8 mouse cellular contexts compared by ENCODE assay signal in genomic region chr11:114669651-114670168, GRCm38 (mm10). TPM values are rescaled to one million over a fixed set of nuclear protein-coding genes. Genes with fewer than 3 reads are reported as not detected.
A peak's percentile ranks its signal among the peaks of the same experiment; 100 is the strongest.
DNase-seq lines count a peak whose midpoint lies in the region; ATAC-seq and TF ChIP-seq lines count a peak whose summit lies in the region.

No protein-coding gene starts in this region.

- peak overlapping the region; percentile 96 for H3K9ac ChIP-seq in kidney, postnatal 0 days (ENCODE audit: low read depth, low read length)
- peak overlapping the region; percentile 68 for H3K9ac ChIP-seq in forebrain, embryonic 15.5 days (replicated peaks)
- peak overlapping the region; percentile 77 for H3K9ac ChIP-seq in liver, embryonic 15.5 days
- H3K9ac ChIP-seq in stomach, embryonic 16.5 days (ENCODE audit: low read length) = peak overlapping the region; percentile 91

- H3K27me3 ChIP-seq in kidney, postnatal 0 days (ENCODE audit: insufficient read depth, low read length) = no peaks in the 10 kb centered on the region
- no peaks in the 10 kb centered on the region for H3K27me3 ChIP-seq in forebrain, embryonic 15.5 days
- H3K27me3 ChIP-seq in liver, embryonic 15.5 days = 0 out of 2 replicates have a peak, but pooled peaks cover 4% of the 10 kb centered on the region
- H3K27me3 ChIP-seq in stomach, embryonic 16.5 days (ENCODE audit: control insufficient read depth, insufficient read depth, low read length) = no peaks in the 10 kb centered on the region; the same call in 1 of the 2 replicates

- H3K4me2 ChIP-seq in kidney, postnatal 0 days (ENCODE audit: low read length) = peak overlapping the region; percentile 90
- H3K4me2 ChIP-seq in forebrain, embryonic 15.5 days (replicated peaks) = peak overlapping the region; percentile 72
- H3K4me2 ChIP-seq in liver, embryonic 15.5 days = peak overlapping the region; percentile 83
- H3K4me2 ChIP-seq in stomach, embryonic 16.5 days (ENCODE audit: low read depth, low read length) = peak overlapping the region; percentile 94

- no peaks in the 10 kb centered on the region for H3K9me3 ChIP-seq in kidney, postnatal 0 days (replicated peaks; ENCODE audit: low read length)
- H3K9me3 ChIP-seq in forebrain, embryonic 15.5 days = no peaks in the 10 kb centered on the region
- no peaks in the 10 kb centered on the region for H3K9me3 ChIP-seq in liver, embryonic 15.5 days (replicated peaks)
- no peaks in the 10 kb centered on the region for H3K9me3 ChIP-seq in stomach, embryonic 16.5 days (replicated peaks; ENCODE audit: control insufficient read depth, low read length)

- TF ChIP-seq CTCF in kidney, postnatal 0 days (IDR thresholded peaks at IDR 0.05; ENCODE audit: low read depth) = no peak

- ATAC-seq in kidney, postnatal 0 days (replicated peaks; ENCODE audit: low FRiP score, low read depth) = no peak
- no peak for ATAC-seq in forebrain, embryonic 15.5 days (replicated peaks)
- no peak for ATAC-seq in liver, embryonic 15.5 days (ENCODE audit: insufficient read depth)
- no peak for ATAC-seq in stomach, embryonic 16.5 days (ENCODE audit: insufficient read depth, low FRiP score)

- peaks cover 30% of the 10 kb centered on the region for H3K36me3 ChIP-seq in kidney, postnatal 0 days (ENCODE audit: insufficient read depth, low read length)
- H3K36me3 ChIP-seq in forebrain, embryonic 15.5 days = peaks cover 37% of the 10 kb centered on the region
- peaks cover 41% of the 10 kb centered on the region for H3K36me3 ChIP-seq in liver, embryonic 15.5 days (replicated peaks)
- 0 out of 2 replicates have a peak, but pooled peaks cover 4% of the 10 kb centered on the region for H3K36me3 ChIP-seq in stomach, embryonic 16.5 days (ENCODE audit: control insufficient read depth, insufficient read depth, low read length)

- peaks cover 7% of the 10 kb centered on the region; the same call in 1 of the 2 replicates for H3K4me1 ChIP-seq in kidney, postnatal 0 days (replicated peaks; ENCODE audit: insufficient read depth, low read length)
- H3K4me1 ChIP-seq in forebrain, embryonic 15.5 days = peaks cover 17% of the 10 kb centered on the region
- peaks cover 38% of the 10 kb centered on the region for H3K4me1 ChIP-seq in liver, embryonic 15.5 days (replicated peaks)
- H3K4me1 ChIP-seq in stomach, embryonic 16.5 days (ENCODE audit: control insufficient read depth, insufficient read depth, low read length) = peaks cover 20% of the 10 kb centered on the region

- H3K4me3 ChIP-seq in kidney, postnatal 0 days (replicated peaks; ENCODE audit: low read depth, low read length) = peak overlapping the region; percentile 85
- peak overlapping the region; percentile 86 for H3K4me3 ChIP-seq in forebrain, embryonic 15.5 days
- peak overlapping the region; percentile 88 for H3K4me3 ChIP-seq in liver, embryonic 15.5 days (replicated peaks)
- H3K4me3 ChIP-seq in stomach, embryonic 16.5 days (replicated peaks; ENCODE audit: low read length) = peak overlapping the region; percentile 89

- DNase-seq in kidney, postnatal 0 days (ENCODE audit: low spot score) = no peak
- DNase-seq in kidney, adult 11 months = no peak
- DNase-seq in MN1 (ENCODE audit: low spot score) = peak; percentile 33
- DNase-seq in urinary bladder, adult 2 months (ENCODE audit: low spot score) = no peak
- DNase-seq in testis, postnatal 10 days (ENCODE audit: low spot score) = no peak

- peak overlapping the region; percentile 96 for H3K27ac ChIP-seq in kidney, postnatal 0 days
- H3K27ac ChIP-seq in forebrain, embryonic 15.5 days (replicated peaks) = peak overlapping the region; percentile 90
- peak overlapping the region; percentile 80 for H3K27ac ChIP-seq in liver, embryonic 15.5 days (replicated peaks)
- H3K27ac ChIP-seq in stomach, embryonic 16.5 days (ENCODE audit: low read length) = peak overlapping the region; percentile 93

- 14% methylated on average over 12 of the region's 12 CpGs for WGBS in kidney, postnatal 0 days
- WGBS in forebrain, embryonic 15.5 days = 13% methylated on average over 12 of the region's 12 CpGs
- 6% methylated on average over 12 of the region's 12 CpGs for WGBS in liver, embryonic 15.5 days (ENCODE audit: insufficient replicate concordance)
- 10% methylated on average over 12 of the region's 12 CpGs for WGBS in stomach, embryonic 16.5 days

RNA-seq across cellular contexts. Expression of gene Rpl38, which starts 1.4 kb away (rescaled TPM):
- 1,186 and 1,429 TPM in 2 replicates for polyA plus RNA-seq in kidney, postnatal 0 days (2015; fragmentation: Nextera tagmentation; extraction: Ambion mirVana)
- 787 and 864 TPM in 2 replicates for polyA plus RNA-seq in forebrain, embryonic 15.5 days (2015; fragmentation: Nextera tagmentation; extraction: Ambion mirVana)
- 503 and 662 TPM in 2 replicates for polyA plus RNA-seq in liver, embryonic 15.5 days (2015; fragmentation: Nextera tagmentation; extraction: Ambion mirVana)
- 797 and 998 TPM in 2 replicates for polyA plus RNA-seq in stomach, embryonic 16.5 days (2015; fragmentation: Nextera tagmentation; extraction: Ambion mirVana)
- 2,406 and 2,749 TPM in 2 replicates for polyA plus RNA-seq in urinary bladder, adult 2 months (2012; rRNA removed)

RNA-seq across cellular contexts. Expression of gene Ttyh2, which starts 5.5 kb away (rescaled TPM):
- 22.6 and 25.3 TPM in 2 replicates for polyA plus RNA-seq in kidney, postnatal 0 days (2015; fragmentation: Nextera tagmentation; extraction: Ambion mirVana)
- polyA plus RNA-seq in forebrain, embryonic 15.5 days (2015; fragmentation: Nextera tagmentation; extraction: Ambion mirVana) = 23.1 and 24.1 TPM in 2 replicates
- 8.1 and 10.5 TPM in 2 replicates for polyA plus RNA-seq in liver, embryonic 15.5 days (2015; fragmentation: Nextera tagmentation; extraction: Ambion mirVana)
- 15.6 and 17.3 TPM in 2 replicates for polyA plus RNA-seq in stomach, embryonic 16.5 days (2015; fragmentation: Nextera tagmentation; extraction: Ambion mirVana)
- polyA plus RNA-seq in urinary bladder, adult 2 months (2012; rRNA removed) = 3.7 and 4.7 TPM in 2 replicates

RNA-seq across cellular contexts. Expression of gene Dnaic2, which starts 57.5 kb away (rescaled TPM):
- polyA plus RNA-seq in kidney, postnatal 0 days (2015; fragmentation: Nextera tagmentation; extraction: Ambion mirVana) = 0.32 and 0.43 TPM in 2 replicates
- polyA plus RNA-seq in forebrain, embryonic 15.5 days (2015; fragmentation: Nextera tagmentation; extraction: Ambion mirVana) = 1.9 and 2.6 TPM in 2 replicates
- polyA plus RNA-seq in liver, embryonic 15.5 days (2015; fragmentation: Nextera tagmentation; extraction: Ambion mirVana) = 0.18 and 0.56 TPM in 2 replicates
- polyA plus RNA-seq in stomach, embryonic 16.5 days (2015; fragmentation: Nextera tagmentation; extraction: Ambion mirVana) = 0.25 and 0.84 TPM in 2 replicates
- 1.1 and 1.2 TPM in 2 replicates for polyA plus RNA-seq in urinary bladder, adult 2 months (2012; rRNA removed)
